Mouse (Mus musculus) ovary, postnatal 14 days (tissue): Measurements from ENCODE around the gene Exoc3l4.
A peak's percentile ranks its signal among the peaks of the same experiment; 100 is the strongest.

ENCODE experiments used
- DNase-seq: peaks from one replicate; pipeline ENCODE4 v3.0.0; 2022; ENCODE audit warnings: low spot score

Exoc3l4 gene

DNA sequence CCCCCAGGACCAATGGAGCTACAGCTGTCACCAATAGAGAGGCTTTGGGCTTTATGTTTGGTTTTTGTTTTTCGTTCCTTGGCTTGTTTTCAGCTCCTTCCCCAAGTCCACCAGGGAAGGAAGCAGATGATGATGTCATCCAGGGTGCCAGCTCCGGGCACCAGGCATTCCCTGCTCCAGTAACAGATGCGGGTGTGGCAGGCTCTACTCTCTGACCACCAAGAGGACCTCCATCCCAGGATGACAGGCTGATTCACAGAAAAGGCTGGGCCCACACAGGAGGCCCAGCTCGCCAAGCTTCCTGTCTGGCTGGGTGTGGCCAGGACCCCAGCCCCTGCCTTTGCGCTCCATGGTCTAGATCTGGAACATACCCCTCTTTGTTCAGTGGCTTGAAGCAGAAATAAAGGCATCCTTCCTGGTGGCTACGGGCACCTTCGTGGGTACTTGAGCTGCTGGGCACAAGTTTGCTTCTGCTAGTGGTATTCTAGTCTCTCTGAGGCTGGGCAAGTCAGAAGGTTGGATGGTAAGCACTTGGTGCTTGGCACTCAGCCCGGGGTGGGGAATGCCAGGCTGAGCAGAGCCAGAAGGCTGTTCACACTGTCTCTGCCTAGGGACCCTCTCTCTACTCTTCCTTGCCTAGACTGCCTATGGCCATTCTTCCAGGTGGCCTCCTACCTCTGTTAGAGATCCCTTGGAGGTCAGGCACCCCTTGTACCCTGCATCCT lies 5.0 kb upstream of the Exoc3l4 start:
- DNase-seq: no peak

GRCm38 (mm10) chr12:111412581-111413284 lies 4.1 kb upstream of the Exoc3l4 start:
- DNase-seq: no peak

GRCm38 (mm10) chr12:111413300-111413699 lies 3.5 kb upstream of the Exoc3l4 start:
- DNase-seq: peak; percentile 89

DNA sequence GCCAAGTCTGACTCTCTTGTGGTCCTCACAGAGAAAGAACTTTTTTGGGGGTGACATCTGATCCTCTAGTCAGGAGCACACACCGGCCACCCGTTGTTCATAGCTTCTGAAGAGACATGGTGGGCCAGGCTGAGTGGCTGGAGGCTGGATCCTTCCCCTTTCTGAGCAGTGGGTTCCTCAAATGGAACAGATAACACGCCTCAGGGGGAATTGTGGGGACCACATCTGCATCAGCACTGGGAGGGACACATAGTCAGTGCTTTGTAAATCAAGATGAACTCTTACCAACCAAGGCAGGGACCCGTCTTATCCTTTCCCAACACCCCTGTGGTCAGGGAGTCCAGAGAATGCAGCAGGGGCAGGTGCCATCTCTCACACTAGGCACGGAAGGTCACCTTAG lies 3.1 kb downstream of the Exoc3l4 start:
- no peak for DNase-seq

- no peak for DNase-seq
These were observed 4.3 kb downstream of the Exoc3l4 start for GRCm38 (mm10) chr12:111420946-111421709.

- DNase-seq: no peak
These were observed 6.0 kb downstream of the Exoc3l4 start for GRCm38 (mm10) chr12:111422852-111423251.

- DNase-seq: no peak
These were observed 6.8 kb downstream of the Exoc3l4 start for GRCm38 (mm10) chr12:111423570-111424129.

DNA sequence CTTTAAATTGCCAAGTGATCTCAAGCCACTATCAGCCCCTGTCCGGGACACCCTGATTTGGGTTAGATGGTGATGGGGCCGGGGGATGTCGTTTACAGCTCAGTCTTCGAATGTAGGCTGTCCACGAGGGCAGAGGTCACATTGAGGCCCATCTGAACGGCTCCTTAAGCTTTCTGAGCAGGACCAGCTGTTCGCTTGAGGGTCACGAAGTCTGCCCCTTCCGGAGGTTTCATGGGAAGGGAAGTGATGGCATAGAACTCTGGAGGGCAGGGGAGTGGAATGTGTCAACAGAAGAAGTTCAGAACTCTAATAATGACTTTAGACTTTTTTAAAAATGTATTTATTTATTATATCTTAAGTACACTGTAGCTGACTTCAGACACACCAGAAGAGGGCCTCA lies 7.7 kb downstream of the Exoc3l4 start:
- no peak for DNase-seq

DNA sequence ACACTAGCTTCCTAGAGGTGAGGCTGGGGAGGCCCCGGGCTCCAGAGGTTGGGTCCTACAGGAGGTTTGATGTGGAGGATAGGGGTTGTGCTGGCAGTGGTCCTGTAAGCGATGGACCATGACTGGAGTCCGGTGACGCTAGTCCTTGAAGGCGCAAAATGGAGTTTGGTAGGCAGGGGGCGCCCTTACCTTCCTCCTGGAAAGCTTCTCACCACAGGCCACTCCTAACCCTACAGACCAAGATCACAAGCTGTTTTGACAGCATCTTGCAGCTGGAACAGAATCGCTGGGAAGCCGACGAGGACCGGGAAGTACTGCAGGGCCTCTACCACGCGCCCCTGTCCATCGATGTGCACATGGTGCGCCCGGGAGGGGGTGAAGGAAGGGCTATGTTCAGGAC lies 8.4 kb downstream of the Exoc3l4 start:
- peak; percentile 83 for DNase-seq

GRCm38 (mm10) chr12:111425789-111426460 lies 9.1 kb downstream of the Exoc3l4 start:
- DNase-seq: peak; percentile 97

DNA sequence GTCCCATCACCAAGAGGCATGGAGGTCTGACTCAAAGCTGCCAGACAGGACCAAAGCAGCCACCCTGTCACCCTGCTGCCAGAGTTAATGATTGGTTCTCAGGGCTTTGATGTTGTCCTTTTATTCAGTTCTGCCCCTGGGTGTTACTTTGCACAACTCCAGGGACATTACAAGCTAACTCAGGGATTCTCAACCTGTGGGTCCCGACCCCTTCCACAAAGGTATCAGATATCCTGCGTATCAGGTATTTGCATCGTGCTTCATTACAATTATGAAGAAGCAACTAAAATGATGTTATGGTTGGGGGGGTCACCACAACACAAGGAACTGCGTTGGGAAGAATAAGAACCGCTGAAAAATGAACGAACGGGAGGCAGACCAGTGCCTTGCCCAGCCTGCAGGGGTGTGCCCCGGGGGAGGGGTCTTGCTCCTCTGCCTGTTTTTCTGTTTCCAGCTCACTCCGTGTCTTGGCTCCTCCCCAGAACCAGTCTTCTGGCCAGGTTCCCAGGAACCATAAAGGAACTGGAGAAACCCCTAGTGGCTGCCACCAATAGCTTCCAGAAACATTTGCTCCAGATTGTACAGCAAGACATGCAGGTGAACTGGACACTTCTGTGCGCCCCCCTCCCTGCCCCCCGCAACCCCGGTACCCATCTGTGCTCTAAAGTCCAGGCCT lies 10.8 kb downstream of the Exoc3l4 start:
- DNase-seq: no peak

- no peak for DNase-seq
These were observed 11.5 kb downstream of the Exoc3l4 start for GRCm38 (mm10) chr12:111428364-111428763.

GRCm38 (mm10) chr12:111428961-111429911 lies 12.4 kb downstream of the Exoc3l4 start:
- no peak for DNase-seq

DNA sequence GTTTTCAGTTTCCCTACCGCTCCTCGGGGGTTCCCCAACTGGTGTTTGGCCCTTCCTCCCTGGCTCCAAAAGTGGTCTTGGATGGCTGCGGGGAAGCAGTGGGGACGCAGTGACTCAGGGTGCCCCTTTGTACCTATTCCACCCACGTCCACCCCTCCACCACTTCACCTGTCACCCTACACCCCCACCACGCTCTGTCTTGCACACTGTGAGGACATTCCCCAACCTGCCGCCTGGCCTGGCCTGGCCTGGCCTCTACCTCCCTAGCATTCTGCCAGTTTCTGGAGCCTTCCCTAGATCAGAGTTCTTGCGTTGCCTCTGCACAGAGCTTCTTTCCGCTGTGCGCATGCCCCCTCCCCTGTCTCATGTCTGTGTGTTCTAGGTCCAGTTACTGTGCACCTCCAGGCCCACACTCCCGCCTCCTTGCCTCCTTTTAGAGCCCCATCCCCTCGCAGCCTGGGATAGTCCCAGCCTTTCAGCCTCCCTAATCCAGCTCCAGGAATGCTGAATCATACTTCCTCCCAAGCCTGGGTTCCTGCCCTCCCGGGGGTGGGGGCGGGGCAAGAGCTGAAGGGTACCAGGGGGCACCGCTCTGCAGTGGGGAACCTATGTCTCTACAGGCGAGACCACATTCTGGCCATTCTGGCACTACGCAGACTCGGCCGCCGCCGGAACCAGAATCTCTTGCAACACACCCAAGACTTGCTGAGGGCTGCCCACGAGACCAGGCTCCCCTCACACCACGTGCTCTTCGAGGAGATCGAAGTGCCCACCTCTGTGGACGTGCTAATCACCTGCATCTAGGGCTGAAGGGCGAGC lies 13.4 kb downstream of the Exoc3l4 start:
- no peak for DNase-seq

- DNase-seq: no peak
These were observed 14.3 kb downstream of the Exoc3l4 start for GRCm38 (mm10) chr12:111430868-111431817.

DNA sequence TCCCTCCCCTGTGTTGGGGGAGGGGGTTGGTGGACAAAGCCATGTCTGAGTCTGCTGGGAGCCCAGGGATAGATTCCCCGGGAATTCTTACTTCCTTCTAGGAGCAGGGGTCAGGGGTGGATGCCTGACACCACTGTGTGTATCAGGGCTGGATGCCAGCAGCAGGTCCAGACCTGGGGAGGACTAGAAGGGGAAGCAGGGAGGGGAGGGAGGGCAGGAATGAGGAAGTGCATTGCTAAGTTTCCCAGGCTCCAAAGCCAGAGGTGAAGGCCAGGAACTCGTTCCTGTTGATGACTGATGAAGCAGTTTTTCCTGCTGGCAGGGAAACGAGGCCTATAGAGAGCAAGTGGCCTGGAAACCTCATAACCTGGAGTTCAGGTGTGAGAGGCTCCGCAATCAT lies 15.3 kb downstream of the Exoc3l4 start:
- no peak for DNase-seq

DNA sequence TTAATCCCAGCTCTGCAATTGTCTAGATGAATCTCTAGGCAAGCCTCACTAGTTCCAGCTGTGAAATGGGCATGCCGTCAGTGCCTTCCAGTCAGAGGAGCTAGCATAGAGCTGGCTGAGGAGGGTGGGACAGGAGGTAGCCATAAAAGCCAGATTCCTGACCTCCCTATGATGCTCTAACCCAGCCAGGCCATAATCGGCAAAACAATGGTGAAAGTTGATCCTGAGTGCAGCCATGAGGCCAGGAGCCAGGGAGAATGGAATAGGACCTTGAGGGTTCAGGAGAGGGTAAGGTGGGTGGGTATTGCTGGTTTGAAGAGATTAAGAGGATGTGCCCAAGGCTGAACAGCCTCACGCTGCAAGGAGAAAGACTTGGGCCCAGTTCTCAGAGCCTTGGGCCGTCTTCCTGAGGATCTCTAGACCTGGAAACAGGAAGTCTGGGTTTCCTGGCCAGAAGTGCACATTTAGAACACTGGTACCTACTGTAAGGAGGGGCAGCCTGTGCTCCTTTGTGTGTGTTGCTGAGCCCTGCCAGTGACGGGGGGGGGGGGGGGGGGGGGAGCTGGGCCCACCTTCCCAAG lies 16.0 kb downstream of the Exoc3l4 start:
- no peak for DNase-seq
